ENCODE assay signal across 8 mouse cellular contexts in the genomic region with DNA sequence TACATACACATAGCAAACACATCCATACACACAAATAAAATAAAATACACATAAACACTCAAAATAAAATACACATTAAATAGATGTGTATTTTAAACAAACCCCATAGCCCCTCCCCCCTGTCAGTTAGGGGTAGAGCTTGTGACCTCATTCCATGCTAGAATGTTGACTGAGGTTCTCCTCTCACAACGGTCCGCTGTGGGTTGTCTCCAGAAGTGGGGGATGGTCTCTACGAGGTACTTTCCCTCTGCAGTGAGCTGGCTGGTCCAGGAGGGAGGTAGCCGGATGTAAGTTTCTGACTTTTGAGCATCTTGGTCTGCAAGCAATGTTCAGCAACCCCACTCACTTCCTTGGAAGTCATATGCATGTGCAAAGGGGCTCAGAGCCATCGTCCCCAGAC. TPM values are rescaled to one million over a fixed set of nuclear protein-coding genes. Genes with fewer than 3 reads are reported as not detected.
DNase-seq lines count a peak whose midpoint lies in the region; ATAC-seq and TF ChIP-seq lines count a peak whose summit lies in the region.

TSS of gene Zfyve27 (plus strand) at position 188 of the 400 bp plus-strand sequence.

- H3K4me2 ChIP-seq in forebrain, embryonic 15.5 days (replicated peaks): no peak within 1 kb of the TSS
- H3K4me2 ChIP-seq in hindbrain, embryonic 12.5 days (replicated peaks): no peak within 1 kb of the TSS

- no peak for DNase-seq in frontal cortex, adult 2 months (ENCODE audit: extremely low spot score in 1 of 2, low spot score in 1 of 2)
- no peak for DNase-seq in ES-E14 (ENCODE audit: low read depth, low spot score)
- DNase-seq in frontal cortex, postnatal 14 days (ENCODE audit: low spot score in 2 of 2): no peak
- DNase-seq in Muller cell, postnatal 12 days (ENCODE audit: inconsistent ontology term): no peak

- no peaks in the 10 kb centered on the region for H3K36me3 ChIP-seq in ES-E14 (ENCODE audit: control insufficient read depth, insufficient read depth, low read length, poor library complexity, severe bottlenecking)
- H3K36me3 ChIP-seq in forebrain, embryonic 15.5 days: no peaks in the 10 kb centered on the region
- H3K36me3 ChIP-seq in hindbrain, embryonic 12.5 days: no peaks in the 10 kb centered on the region

- in situ Hi-C loops in ES-E14 (cut with MboI; ENCODE audit: low sequenced_read_pairs in 2 of 2, unreplicated experiment in 2 of 2): no loop called here

- H3K4me1 ChIP-seq in ES-E14 (ENCODE audit: control insufficient read depth in 2 of 2, insufficient read depth in 2 of 2, low read length in 2 of 2, poor library complexity in 1 of 2): no peaks in the 10 kb centered on the region; a peak in 1 of 4 replicates
- H3K4me1 ChIP-seq in forebrain, embryonic 15.5 days: peaks cover 7% of the 10 kb centered on the region; the same call in 1 of the 2 replicates
- no peaks in the 10 kb centered on the region for H3K4me1 ChIP-seq in hindbrain, embryonic 12.5 days

- no peaks in the 10 kb centered on the region for H3K9me3 ChIP-seq in ES-E14 (ENCODE audit: control insufficient read depth, insufficient read depth, low read depth, low read length)
- H3K9me3 ChIP-seq in forebrain, embryonic 15.5 days: no peaks in the 10 kb centered on the region
- no peaks in the 10 kb centered on the region for H3K9me3 ChIP-seq in hindbrain, embryonic 12.5 days (replicated peaks)

- H3K27me3 ChIP-seq in forebrain, embryonic 15.5 days: no peaks in the 10 kb centered on the region
- peaks cover 13% of the 10 kb centered on the region for H3K27me3 ChIP-seq in hindbrain, embryonic 12.5 days

- WGBS in forebrain, embryonic 15.5 days: 64% methylated on average over 5 of the region's 5 CpGs
- 65% methylated on average over 5 of the region's 5 CpGs for WGBS in hindbrain, embryonic 12.5 days

- no peak within 1 kb of the TSS for H3K27ac ChIP-seq in ES-E14 (ENCODE audit: insufficient read depth, low read depth, low read length, poor library complexity, severe bottlenecking)
- peak within 1 kb of the TSS; percentile 31; the same call in 1 of the 2 replicates for H3K27ac ChIP-seq in forebrain, embryonic 15.5 days (replicated peaks)
- H3K27ac ChIP-seq in hindbrain, embryonic 12.5 days: no peak within 1 kb of the TSS

- H3K4me3 ChIP-seq in ES-E14 (ENCODE audit: insufficient read depth in 1 of 2, low read depth in 1 of 2, low read length in 2 of 2, poor library complexity in 1 of 2, severe bottlenecking in 1 of 2): no peak within 1 kb of the TSS
- no peak within 1 kb of the TSS for H3K4me3 ChIP-seq in forebrain, embryonic 15.5 days
- H3K4me3 ChIP-seq in hindbrain, embryonic 12.5 days: no peak within 1 kb of the TSS

- H3K9ac ChIP-seq in ES-E14 (ENCODE audit: insufficient read depth, low read depth, low read length, poor library complexity, severe bottlenecking): no peak within 1 kb of the TSS
- H3K9ac ChIP-seq in forebrain, embryonic 15.5 days (replicated peaks): no peak within 1 kb of the TSS
- no peak within 1 kb of the TSS for H3K9ac ChIP-seq in hindbrain, embryonic 12.5 days

- no peak for ATAC-seq in frontal cortex, adult (ENCODE audit: low TSS enrichment)
- ATAC-seq in forebrain, embryonic 15.5 days (replicated peaks): no peak
- no peak for ATAC-seq in hindbrain, embryonic 12.5 days (ENCODE audit: low FRiP score)
- ATAC-seq in megakaryocyte progenitor cell, adult 5-6 weeks (replicated peaks; ENCODE audit: poor library complexity): no peak

TF ChIP-seq in ES-E14, 5 proteins besides CTCF, POLR2A, EP300 and RAD21:
- TF ChIP-seq MAFK (IDR thresholded peaks at IDR 0.05; ENCODE audit: insufficient read depth, low read depth, low read length) (no peak), ZNF384 (IDR thresholded peaks at IDR 0.05; ENCODE audit: low read depth, low read length) (no peak)

RNA-seq across cellular contexts. Expression of gene Zfyve27, which starts in this region (rescaled TPM):
- polyA plus RNA-seq in frontal cortex, adult 2 months (2012; rRNA removed): 99.8 and 113 TPM in 2 replicates
- total RNA-seq in ES-E14 (2012; rRNA removed): 45.9 and 78.1 TPM in 2 replicates
- 64.1 and 64.8 TPM in 2 replicates for polyA plus RNA-seq in forebrain, embryonic 15.5 days (2015; fragmentation: Nextera tagmentation; extraction: Ambion mirVana)
- 53.6 and 55.2 TPM in 2 replicates for polyA plus RNA-seq in hindbrain, embryonic 12.5 days (2016; fragmentation: Nextera tagmentation; extraction: Ambion mirVana)
- 10.7 and 13.6 TPM in 2 replicates for total RNA-seq in megakaryocyte progenitor cell, adult 5-6 weeks (2015)
- total RNA-seq in megakaryocyte progenitor cell, adult 5-6 weeks (2017): 26.9 and 30.5 TPM in 2 replicates
